Mouse (Mus musculus) ES-E14 (cell line): Measurements from ENCODE around the gene Kif26b.

Experiments used
- CHD2 ChIP-seq: IDR thresholded peaks from 2 replicates; pipeline ENCODE4 v1.6.1; 2014; ENCODE audit warnings: mild to moderate bottlenecking, low read depth, low read length, inconsistent platforms
- HCFC1 ChIP-seq: IDR thresholded peaks from 2 replicates; pipeline ENCODE4 v1.6.1; 2012; ENCODE audit warnings: low read length, inconsistent platforms, borderline replicate concordance; ENCODE audit not compliant: insufficient read depth
- ZNF384 ChIP-seq: IDR thresholded peaks from 2 replicates; pipeline ENCODE4 v1.6.1; 2012; ENCODE audit warnings: low read depth, low read length, inconsistent platforms

DNA sequence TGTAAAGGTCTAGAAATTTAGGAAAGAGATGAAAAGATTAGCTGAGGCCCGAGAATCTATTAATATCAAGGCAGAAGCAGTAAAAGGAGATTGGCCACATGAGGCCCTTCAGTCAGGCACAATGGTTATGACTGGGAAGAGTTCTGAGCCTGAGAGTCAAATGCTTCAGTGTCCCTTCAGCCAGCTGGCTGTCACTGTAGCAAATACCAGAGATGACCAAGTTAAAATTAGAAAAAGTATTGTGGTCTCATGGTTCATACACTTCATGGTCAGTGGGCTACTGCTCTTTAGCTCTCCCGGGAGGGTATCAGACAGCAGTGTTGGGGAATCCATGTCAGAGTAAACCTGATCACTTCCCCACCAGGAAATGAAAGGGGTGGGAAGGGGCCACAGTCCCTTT is 144.6 kb downstream of the Kif26b start:
- TF ChIP-seq ZNF384 (no peak), CHD2 (no peak), HCFC1 (no peak)
